Comparison of ENCODE assay signal across 8 mouse cellular contexts in genomic region chr5:137288999-137289470, GRCm38 (mm10). TPM values are rescaled to one million over a fixed set of nuclear protein-coding genes. Genes with fewer than 3 reads are reported as not detected.
DNase-seq lines count a peak whose midpoint lies in the region; ATAC-seq and TF ChIP-seq lines count a peak whose summit lies in the region.

No protein-coding gene starts in this region.

- DNase-seq in adrenal gland, postnatal 10 days, result peak; percentile 25
- no peak for DNase-seq in adrenal gland, postnatal 4 days (ENCODE audit: low spot score in 2 of 2)
- DNase-seq in Muller cell, postnatal 12 days (ENCODE audit: inconsistent ontology term), result peak; percentile 29
- peak; percentile 63 to 78 for DNase-seq in left cerebral cortex, postnatal 36 days (ENCODE audit: low spot score in 2 of 2)
- DNase-seq in midbrain, postnatal 0 days (ENCODE audit: low spot score), result peak; percentile 80
- DNase-seq in thymus, postnatal 0 days (ENCODE audit: low spot score), result peak; percentile 46

- H3K4me3 ChIP-seq in embryonic facial prominence, embryonic 12.5 days, result peak overlapping the region; percentile 41
- H3K4me3 ChIP-seq in heart, embryonic 16.5 days (ENCODE audit: low read length), result peak overlapping the region; percentile 55
- H3K4me3 ChIP-seq in midbrain, postnatal 0 days (ENCODE audit: low read depth, low read length), result peak overlapping the region; percentile 65

- ATAC-seq in embryonic facial prominence, embryonic 12.5 days (ENCODE audit: insufficient number of reproducible peaks, insufficient read depth, low FRiP score, low TSS enrichment), result no peak
- ATAC-seq in heart, embryonic 16.5 days (replicated peaks; ENCODE audit: extremely low read depth, insufficient read depth, low FRiP score), result no peak
- ATAC-seq in midbrain, postnatal 0 days (ENCODE audit: low FRiP score), result 0 out of 2 replicates have a peak, but pooled peaks have one; percentile 33

- peaks cover 34% of the 10 kb centered on the region for H3K4me1 ChIP-seq in embryonic facial prominence, embryonic 12.5 days
- H3K4me1 ChIP-seq in heart, embryonic 16.5 days (ENCODE audit: control insufficient read depth, insufficient read depth, low read length), result peaks cover 24% of the 10 kb centered on the region
- peaks cover 3% of the 10 kb centered on the region for H3K4me1 ChIP-seq in midbrain, postnatal 0 days (ENCODE audit: insufficient read depth, low read length)

- no peaks in the 10 kb centered on the region for H3K9me3 ChIP-seq in embryonic facial prominence, embryonic 12.5 days
- H3K9me3 ChIP-seq in heart, embryonic 16.5 days (replicated peaks; ENCODE audit: control insufficient read depth, low read length), result no peaks in the 10 kb centered on the region
- H3K9me3 ChIP-seq in midbrain, postnatal 0 days (ENCODE audit: low read length), result no peaks in the 10 kb centered on the region

- WGBS in embryonic facial prominence, embryonic 12.5 days, result 2% methylated on average over 25 of the region's 25 CpGs
- 2% methylated on average over 25 of the region's 25 CpGs for WGBS in heart, embryonic 16.5 days
- WGBS in midbrain, postnatal 0 days, result 3% methylated on average over 24 of the region's 25 CpGs

- H3K36me3 ChIP-seq in embryonic facial prominence, embryonic 12.5 days, result no peaks in the 10 kb centered on the region
- H3K36me3 ChIP-seq in heart, embryonic 16.5 days (ENCODE audit: control insufficient read depth, insufficient read depth), result no peaks in the 10 kb centered on the region
- no peaks in the 10 kb centered on the region for H3K36me3 ChIP-seq in midbrain, postnatal 0 days (ENCODE audit: insufficient read depth, low read length)

- peaks cover 60% of the 10 kb centered on the region for H3K27me3 ChIP-seq in embryonic facial prominence, embryonic 12.5 days
- H3K27me3 ChIP-seq in heart, embryonic 16.5 days (ENCODE audit: control insufficient read depth, insufficient read depth, low read length), result peaks cover 33% of the 10 kb centered on the region
- H3K27me3 ChIP-seq in midbrain, postnatal 0 days (ENCODE audit: insufficient read depth, low read length), result peaks cover 3% of the 10 kb centered on the region; the same call in 1 of the 2 replicates

- peak overlapping the region; percentile 84 for H3K4me2 ChIP-seq in embryonic facial prominence, embryonic 12.5 days (replicated peaks)
- peak overlapping the region; percentile 80 for H3K4me2 ChIP-seq in heart, embryonic 16.5 days (ENCODE audit: low read depth, low read length)
- H3K4me2 ChIP-seq in midbrain, postnatal 0 days (ENCODE audit: low read depth, low read length, poor library complexity, severe bottlenecking), result peak overlapping the region; percentile 92

- 0 out of 2 replicates have a peak overlapping the region, but pooled peaks have one; percentile 36 for H3K27ac ChIP-seq in embryonic facial prominence, embryonic 12.5 days
- peak overlapping the region; percentile 29; the same call in 1 of the 2 replicates for H3K27ac ChIP-seq in heart, embryonic 16.5 days (ENCODE audit: low read length)
- H3K27ac ChIP-seq in midbrain, postnatal 0 days (ENCODE audit: low read depth, low read length), result peak overlapping the region; percentile 82; the same call in 1 of the 2 replicates

- TF ChIP-seq CTCF in midbrain, postnatal 0 days (IDR thresholded peaks at IDR 0.05), result peak; percentile 77

- H3K9ac ChIP-seq in embryonic facial prominence, embryonic 12.5 days, result peak overlapping the region; percentile 36; the same call in 1 of the 2 replicates
- H3K9ac ChIP-seq in heart, embryonic 16.5 days (ENCODE audit: low read length), result peak overlapping the region; percentile 52
- peak overlapping the region; percentile 62 for H3K9ac ChIP-seq in midbrain, postnatal 0 days (replicated peaks; ENCODE audit: low read length, poor library complexity, severe bottlenecking)

- intact Hi-C loops in left cerebral cortex, postnatal 36 days (cut with DNase I), result loop anchor here (2.0 kb wide), 1 partner anchor 18 kb away; the partner anchor contains the start of gene Srrt

RNA-seq across cellular contexts. Expression of gene Ache, which starts 1.7 kb away (rescaled TPM):
- 10 to 100 TPM; 11.6 to 21.3 TPM for total RNA-seq in adrenal gland, postnatal 10 days (2021)
- total RNA-seq in adrenal gland, postnatal 4 days (2021), result 10 to 100 TPM; 12.5 to 20.2 TPM
- 7.1 and 8.2 TPM in 2 replicates for polyA plus RNA-seq in embryonic facial prominence, embryonic 12.5 days (2016; fragmentation: Nextera tagmentation; extraction: Ambion mirVana)
- 10.6 and 16.7 TPM in 2 replicates for polyA plus RNA-seq in heart, embryonic 16.5 days (2015; fragmentation: Nextera tagmentation; extraction: Ambion mirVana)
- total RNA-seq in left cerebral cortex, postnatal 36 days (2021), result 10 to 100 TPM; 60.1 to 64.5 TPM
- 168 and 174 TPM in 2 replicates for total RNA-seq in midbrain, postnatal 0 days (2014; rRNA removed)
- polyA plus RNA-seq in midbrain, postnatal 0 days (2015; fragmentation: Nextera tagmentation; extraction: Ambion mirVana), result 132 and 148 TPM in 2 replicates
- 25.9 and 26.3 TPM in 2 replicates for polyA plus RNA-seq in thymus, postnatal 0 days (2015; fragmentation: Nextera tagmentation; extraction: Ambion mirVana)

RNA-seq across cellular contexts. Expression of gene Ufsp1, which starts 5.4 kb away (rescaled TPM):
- 10 to 100 TPM in 1 of 2 experiments, 1 to 10 TPM in 1; 7.6 to 11.5 TPM for total RNA-seq in adrenal gland, postnatal 10 days (2021)
- 10 to 100 TPM; 10.6 to 11.0 TPM for total RNA-seq in adrenal gland, postnatal 4 days (2021)
- 6.7 and 8.2 TPM in 2 replicates for polyA plus RNA-seq in embryonic facial prominence, embryonic 12.5 days (2016; fragmentation: Nextera tagmentation; extraction: Ambion mirVana)
- 8.5 TPM in 2 replicates for polyA plus RNA-seq in heart, embryonic 16.5 days (2015; fragmentation: Nextera tagmentation; extraction: Ambion mirVana)
- total RNA-seq in left cerebral cortex, postnatal 36 days (2021), result 10 to 100 TPM; 11.4 to 15.0 TPM
- 24.5 and 29.3 TPM in 2 replicates for total RNA-seq in midbrain, postnatal 0 days (2014; rRNA removed)
- polyA plus RNA-seq in midbrain, postnatal 0 days (2015; fragmentation: Nextera tagmentation; extraction: Ambion mirVana), result 35.0 and 41.2 TPM in 2 replicates
- polyA plus RNA-seq in thymus, postnatal 0 days (2015; fragmentation: Nextera tagmentation; extraction: Ambion mirVana), result 16.6 and 21.0 TPM in 2 replicates

RNA-seq across cellular contexts. Expression of gene Srrt, which starts 18.4 kb away (rescaled TPM):
- 100 to 1,000 TPM; 130 to 173 TPM for total RNA-seq in adrenal gland, postnatal 10 days (2021)
- total RNA-seq in adrenal gland, postnatal 4 days (2021), result 100 to 1,000 TPM; 236 to 269 TPM
- 171 and 177 TPM in 2 replicates for polyA plus RNA-seq in embryonic facial prominence, embryonic 12.5 days (2016; fragmentation: Nextera tagmentation; extraction: Ambion mirVana)
- polyA plus RNA-seq in heart, embryonic 16.5 days (2015; fragmentation: Nextera tagmentation; extraction: Ambion mirVana), result 94.5 and 97.0 TPM in 2 replicates
- total RNA-seq in left cerebral cortex, postnatal 36 days (2021), result 100 to 1,000 TPM; 132 to 230 TPM
- total RNA-seq in midbrain, postnatal 0 days (2014; rRNA removed), result 112 and 114 TPM in 2 replicates
- 53.4 and 56.4 TPM in 2 replicates for polyA plus RNA-seq in midbrain, postnatal 0 days (2015; fragmentation: Nextera tagmentation; extraction: Ambion mirVana)
- 114 and 118 TPM in 2 replicates for polyA plus RNA-seq in thymus, postnatal 0 days (2015; fragmentation: Nextera tagmentation; extraction: Ambion mirVana)

RNA-seq across cellular contexts. Expression of gene Trip6, which starts 25.2 kb away (rescaled TPM):
- 10 to 100 TPM; 33.6 to 36.8 TPM for total RNA-seq in adrenal gland, postnatal 10 days (2021)
- total RNA-seq in adrenal gland, postnatal 4 days (2021), result 10 to 100 TPM; 60.0 to 61.2 TPM
- polyA plus RNA-seq in embryonic facial prominence, embryonic 12.5 days (2016; fragmentation: Nextera tagmentation; extraction: Ambion mirVana), result 87.1 and 93.4 TPM in 2 replicates
- 43.1 and 49.7 TPM in 2 replicates for polyA plus RNA-seq in heart, embryonic 16.5 days (2015; fragmentation: Nextera tagmentation; extraction: Ambion mirVana)
- total RNA-seq in left cerebral cortex, postnatal 36 days (2021), result 1 to 10 TPM; 3.5 to 5.1 TPM
- total RNA-seq in midbrain, postnatal 0 days (2014; rRNA removed), result 11.6 and 17.5 TPM in 2 replicates
- 10.3 and 10.9 TPM in 2 replicates for polyA plus RNA-seq in midbrain, postnatal 0 days (2015; fragmentation: Nextera tagmentation; extraction: Ambion mirVana)
- polyA plus RNA-seq in thymus, postnatal 0 days (2015; fragmentation: Nextera tagmentation; extraction: Ambion mirVana), result 17.1 and 17.4 TPM in 2 replicates

RNA-seq across cellular contexts. Expression of gene Slc12a9, which starts 44.4 kb away (rescaled TPM):
- total RNA-seq in adrenal gland, postnatal 10 days (2021), result 10 to 100 TPM in 1 of 2 experiments, 1 to 10 TPM in 1; 9.2 to 12.6 TPM
- total RNA-seq in adrenal gland, postnatal 4 days (2021), result 10 to 100 TPM; 16.3 to 19.4 TPM
- 16.0 and 18.8 TPM in 2 replicates for polyA plus RNA-seq in embryonic facial prominence, embryonic 12.5 days (2016; fragmentation: Nextera tagmentation; extraction: Ambion mirVana)
- polyA plus RNA-seq in heart, embryonic 16.5 days (2015; fragmentation: Nextera tagmentation; extraction: Ambion mirVana), result 7.7 and 8.5 TPM in 2 replicates
- 10 to 100 TPM; 21.1 to 25.2 TPM for total RNA-seq in left cerebral cortex, postnatal 36 days (2021)
- total RNA-seq in midbrain, postnatal 0 days (2014; rRNA removed), result 28.9 and 30.4 TPM in 2 replicates
- polyA plus RNA-seq in midbrain, postnatal 0 days (2015; fragmentation: Nextera tagmentation; extraction: Ambion mirVana), result 27.0 and 27.8 TPM in 2 replicates
- polyA plus RNA-seq in thymus, postnatal 0 days (2015; fragmentation: Nextera tagmentation; extraction: Ambion mirVana), result 7.0 and 9.5 TPM in 2 replicates

Comparison
In these comparisons a context has a peak if more than half of its experiments do, and no peak if none do; other contexts are left out.
1. DNase-seq: peak in adrenal gland, postnatal 10 days (single experiment), Muller cell, postnatal 12 days (single experiment), left cerebral cortex, postnatal 36 days (2 of 2), midbrain, postnatal 0 days (single experiment) and thymus, postnatal 0 days (single experiment); none in adrenal gland, postnatal 4 days (0 of 2).
2. H3K27ac ChIP-seq: peak in every context shown above with its lines; median percentile 82 in midbrain, postnatal 0 days; 36 in embryonic facial prominence, embryonic 12.5 days; 29 in heart, embryonic 16.5 days.
3. Peak in every context shown above with its lines, with median percentiles within 50 percentile points of each other: H3K4me2 ChIP-seq, H3K4me3 ChIP-seq and H3K9ac ChIP-seq.